Mouse (Mus musculus) lung, embryonic 16.5 days (tissue): Measurements from ENCODE around the gene Upb1. TPM values are rescaled to one million over a fixed set of nuclear protein-coding genes. Genes with fewer than 3 reads are reported as not detected.
A peak's percentile ranks its signal among the peaks of the same experiment; 100 is the strongest.

Experiments used
- ATAC-seq: fragments of 200-750 bp; cut with Nextera tagmentation; 2 replicates; pipeline ENCODE4 v1.8.0; 2017; ENCODE audit warnings: low read depth, mild to moderate bottlenecking, moderate library complexity
- H3K27ac ChIP-seq: fragments of 300-500 bp; sonication (generic); 2 replicates; pipeline ENCODE4 v1.5.1; 2014; ENCODE audit warnings: mild to moderate bottlenecking, control low read depth, low read length
- H3K27me3 ChIP-seq: fragments of 300-500 bp; sonication (generic); 2 replicates; pipeline ENCODE4 v1.6.1; 2014; ENCODE audit warnings: low read depth, low read length, mixed read lengths; ENCODE audit not compliant: control insufficient read depth, insufficient read depth
- H3K36me3 ChIP-seq: fragments of 300-500 bp; sonication (generic); 2 replicates; pipeline ENCODE4 v1.6.1; 2014; ENCODE audit warnings: low read length; ENCODE audit not compliant: control insufficient read depth, insufficient read depth
- H3K4me1 ChIP-seq: fragments of 300-500 bp; sonication (generic); replicated peaks from 2 replicates; pipeline ENCODE4 v1.6.1; 2014; ENCODE audit warnings: low read length, mixed read lengths; ENCODE audit not compliant: control insufficient read depth, insufficient read depth
- H3K4me2 ChIP-seq: fragments of 300-500 bp; sonication (generic); 2 replicates; pipeline ENCODE4 v1.6.1; 2014; ENCODE audit warnings: low read depth, low read length, control low read depth
- H3K4me3 ChIP-seq: fragments of 300-500 bp; sonication (generic); 2 replicates; pipeline ENCODE4 v1.5.1; 2014; ENCODE audit warnings: mild to moderate bottlenecking, low read length, control low read depth
- H3K9ac ChIP-seq: fragments of 300-500 bp; sonication (generic); 2 replicates; pipeline ENCODE4 v1.6.1; 2014; ENCODE audit warnings: low read length, control low read depth
- H3K9me3 ChIP-seq: fragments of 300-500 bp; sonication (generic); 2 replicates; pipeline ENCODE4 v1.6.1; 2016; ENCODE audit warnings: low read length; ENCODE audit not compliant: control insufficient read depth
- WGBS: fragments of 180-500 bp; shearing (Covaris S2); extraction: QIAGEN DNeasy Blood & Tissue Kit; methylation state at CpG from one replicate; pipeline ENCODE4 v1.1.7; 2014; 5-methylcytosine and 5-hydroxymethylcytosine counted together
- polyA plus RNA-seq: library from polyadenylated mRNA; unstranded; fragments of >200 nt; fragmentation: Nextera tagmentation; extraction: Ambion mirVana; gene quantifications from 2 replicates; pipeline ENCODE4 v1.2.1, GENCODE M21; 2015

Gene Upb1
- polyA plus RNA-seq, 1 experiment from 2014 or later: 0.44 TPM

DNA sequence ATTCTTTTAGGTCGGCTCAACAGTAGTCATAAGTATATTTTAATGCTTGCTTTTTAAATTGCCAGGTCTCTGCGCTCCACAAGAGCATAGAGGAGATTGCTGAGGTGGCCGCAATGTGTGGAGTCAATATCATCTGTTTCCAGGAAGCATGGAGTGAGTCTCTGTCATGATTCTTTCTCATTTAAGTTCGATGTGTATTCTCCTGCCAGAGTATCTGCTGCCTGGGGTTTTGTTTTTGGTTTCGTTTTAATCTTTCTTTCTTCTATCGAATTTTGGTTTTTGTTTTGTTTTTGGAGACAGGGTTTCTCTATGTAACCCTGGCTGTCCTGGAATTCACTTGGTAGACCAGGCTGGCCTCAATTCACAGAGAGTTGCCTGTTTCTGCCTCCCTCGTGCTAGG lies 14.0 kb downstream of the Upb1 start:
- no peak for ATAC-seq
- no peaks in the 10 kb centered on the region for H3K36me3 ChIP-seq
- H3K9me3 ChIP-seq: no peaks in the 10 kb centered on the region
- no peaks in the 10 kb centered on the region for H3K27me3 ChIP-seq
- no peaks in the 10 kb centered on the region; the same call in 1 of the 2 replicates for H3K4me1 ChIP-seq
- H3K4me3 ChIP-seq: no peak overlapping the region
- WGBS: 80% methylated on average over 7 of the region's 7 CpGs
- H3K27ac ChIP-seq: no peak overlapping the region
- H3K9ac ChIP-seq: no peak overlapping the region
- no peak overlapping the region for H3K4me2 ChIP-seq

DNA sequence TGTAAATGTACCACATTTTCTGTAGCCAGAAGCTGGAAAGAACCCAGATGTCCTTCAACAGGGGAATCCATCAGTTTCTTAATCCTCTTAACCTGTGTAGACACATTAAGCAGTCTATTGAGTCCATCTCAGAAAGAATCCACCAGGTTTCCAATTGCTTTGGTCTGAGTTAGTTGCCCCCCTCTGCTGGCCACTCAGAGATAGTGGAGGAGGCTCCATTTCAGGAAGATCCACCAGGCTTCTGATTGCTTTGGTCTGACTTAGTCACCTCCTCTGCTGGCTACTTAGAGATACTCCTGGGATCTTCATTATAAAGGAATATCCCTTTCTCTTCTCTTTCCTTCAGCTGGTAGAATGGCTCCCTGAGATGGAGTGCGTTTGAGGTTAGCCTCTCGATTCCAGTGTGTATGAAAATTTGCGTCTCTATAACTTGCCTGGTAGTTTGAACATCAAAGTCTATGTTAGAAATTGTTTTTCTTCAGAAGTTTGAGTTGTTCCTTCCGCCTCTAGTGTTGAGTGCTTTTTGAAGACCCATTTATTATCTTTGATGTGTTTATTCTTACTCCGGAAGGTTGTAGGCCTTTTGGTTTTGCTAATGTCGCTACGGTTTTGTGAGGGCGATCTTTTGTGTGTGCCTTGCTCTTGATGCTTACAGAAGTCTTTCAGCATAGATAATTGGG lies 16.6 kb downstream of the Upb1 start:
- H3K4me2 ChIP-seq: no peak overlapping the region
- ATAC-seq: no peak
- H3K9me3 ChIP-seq: no peaks in the 10 kb centered on the region
- H3K4me1 ChIP-seq: no peaks in the 10 kb centered on the region; the same call in 1 of the 2 replicates
- no peak overlapping the region for H3K4me3 ChIP-seq
- no peaks in the 10 kb centered on the region for H3K27me3 ChIP-seq
- no peak overlapping the region for H3K27ac ChIP-seq
- WGBS: 43% methylated on average over 8 of the region's 8 CpGs
- H3K9ac ChIP-seq: no peak overlapping the region
- no peaks in the 10 kb centered on the region for H3K36me3 ChIP-seq

DNA sequence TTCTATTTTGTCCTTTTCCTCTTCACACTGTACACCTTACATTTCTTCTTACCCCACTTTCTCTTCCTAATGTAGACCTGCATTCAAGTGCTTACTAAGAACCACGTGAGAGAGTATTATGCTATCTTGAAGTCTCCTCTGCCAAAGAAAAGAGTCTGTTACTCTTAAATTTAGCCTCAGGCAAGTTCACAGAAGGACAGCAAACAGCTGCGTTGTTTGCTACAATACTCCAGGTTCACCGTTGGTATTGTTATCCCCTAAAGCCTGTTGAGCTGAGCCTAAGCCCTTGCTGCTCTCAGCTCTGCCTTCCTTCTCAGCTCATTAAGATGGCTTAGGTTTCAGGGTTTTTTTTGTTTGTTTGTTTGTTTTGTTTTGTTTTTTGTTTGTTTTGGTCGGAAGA lies 17.8 kb downstream of the Upb1 start:
- ATAC-seq: no peak
- no peaks in the 10 kb centered on the region for H3K9me3 ChIP-seq
- H3K4me2 ChIP-seq: no peak overlapping the region
- 53% methylated on average over 4 of the region's 4 CpGs for WGBS
- no peaks in the 10 kb centered on the region for H3K36me3 ChIP-seq
- H3K4me3 ChIP-seq: no peak overlapping the region
- no peak overlapping the region for H3K9ac ChIP-seq
- H3K4me1 ChIP-seq: no peaks in the 10 kb centered on the region; the same call in 1 of the 2 replicates
- no peak overlapping the region for H3K27ac ChIP-seq
- H3K27me3 ChIP-seq: no peaks in the 10 kb centered on the region

DNA sequence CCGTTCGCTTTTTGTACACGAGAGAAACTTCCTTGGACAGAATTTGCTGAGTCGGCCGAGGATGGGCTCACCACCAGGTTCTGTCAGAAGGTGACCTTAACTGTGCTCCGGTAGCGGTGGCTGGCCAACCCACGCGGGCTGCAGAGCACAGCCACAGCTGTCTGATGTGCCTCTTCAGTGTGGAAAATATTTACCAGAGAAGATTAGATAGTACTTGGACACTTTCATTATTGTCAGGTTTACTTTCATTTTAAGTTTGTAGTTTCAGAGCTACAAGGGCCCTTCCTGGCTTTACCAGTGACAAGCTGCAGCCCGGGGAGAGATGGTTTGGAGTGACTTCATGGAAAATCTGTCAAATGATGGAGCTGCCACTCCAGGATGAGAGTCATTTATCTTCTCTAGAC lies 23.6 kb downstream of the Upb1 start:
- 50% methylated on average over 10 of the region's 10 CpGs for WGBS

DNA sequence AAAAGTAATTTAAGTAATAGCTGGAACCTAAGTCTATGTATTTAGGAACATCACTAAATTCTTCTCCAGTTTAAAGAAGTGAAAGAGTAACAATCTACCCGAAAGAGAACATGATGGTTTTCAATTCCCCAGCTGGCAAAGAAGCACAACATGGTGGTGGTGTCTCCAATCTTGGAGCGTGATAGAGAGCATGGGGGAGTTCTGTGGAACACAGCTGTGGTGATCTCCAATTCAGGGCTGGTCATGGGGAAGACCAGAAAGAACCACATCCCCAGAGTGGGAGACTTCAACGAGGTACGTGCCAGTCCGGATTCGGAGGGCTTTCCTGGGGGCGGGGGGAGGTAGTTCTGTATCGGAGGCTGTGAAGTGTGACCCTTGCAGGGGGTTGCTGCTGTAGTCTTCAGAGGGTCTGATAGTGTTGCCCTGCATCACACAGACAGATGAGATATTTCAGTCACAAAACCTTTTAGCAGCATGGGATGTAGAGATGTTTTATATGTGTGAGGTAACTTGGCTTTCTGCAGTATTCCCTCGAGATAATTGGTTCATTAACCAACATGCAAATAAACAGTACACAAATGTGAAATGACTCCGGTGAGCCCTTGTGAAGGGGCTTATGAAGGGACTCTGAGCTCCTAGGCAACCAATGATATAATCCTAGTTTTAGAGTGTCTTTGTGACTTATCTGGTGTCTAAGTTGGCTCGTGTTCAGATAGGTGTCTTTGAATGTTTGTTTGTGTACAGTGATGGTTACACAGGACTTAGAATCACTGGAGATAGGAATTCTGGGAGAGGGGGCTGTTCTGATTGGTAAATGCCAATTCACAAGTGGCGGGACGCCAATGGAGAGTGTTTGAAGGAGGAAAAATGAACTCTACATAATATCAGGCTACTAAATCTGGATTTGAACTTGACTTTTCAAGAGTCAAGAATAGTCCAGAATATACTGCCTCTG lies 27.4 kb downstream of the Upb1 start:
- Histone ChIP-seq H3K4me1 (peaks cover 8% of the 10 kb centered on the region; the same call in 1 of the 2 replicates), H3K9ac (no peak overlapping the region), H3K27ac (no peak overlapping the region), H3K4me3 (no peak overlapping the region), H3K9me3 (no peaks in the 10 kb centered on the region), H3K4me2 (no peak overlapping the region), H3K27me3 (no peaks in the 10 kb centered on the region), H3K36me3 (no peaks in the 10 kb centered on the region)
- no peak for ATAC-seq
- 62% methylated on average over 13 of the region's 13 CpGs for WGBS

More for the DNA sequence above, 23.6 kb downstream of the Upb1 start:
- Histone ChIP-seq H3K9me3 (no peaks in the 10 kb centered on the region), H3K36me3 (no peaks in the 10 kb centered on the region), H3K27me3 (no peaks in the 10 kb centered on the region), H3K4me3 (no peak overlapping the region), H3K4me2 (no peak overlapping the region), H3K4me1 (peaks cover 8% of the 10 kb centered on the region; the same call in 1 of the 2 replicates), H3K9ac (0 out of 2 replicates have a peak overlapping the region, but pooled peaks have one; percentile 22), H3K27ac (no peak overlapping the region)
- ATAC-seq: peak; percentile 41; the same call in 1 of the 2 replicates

DNA sequence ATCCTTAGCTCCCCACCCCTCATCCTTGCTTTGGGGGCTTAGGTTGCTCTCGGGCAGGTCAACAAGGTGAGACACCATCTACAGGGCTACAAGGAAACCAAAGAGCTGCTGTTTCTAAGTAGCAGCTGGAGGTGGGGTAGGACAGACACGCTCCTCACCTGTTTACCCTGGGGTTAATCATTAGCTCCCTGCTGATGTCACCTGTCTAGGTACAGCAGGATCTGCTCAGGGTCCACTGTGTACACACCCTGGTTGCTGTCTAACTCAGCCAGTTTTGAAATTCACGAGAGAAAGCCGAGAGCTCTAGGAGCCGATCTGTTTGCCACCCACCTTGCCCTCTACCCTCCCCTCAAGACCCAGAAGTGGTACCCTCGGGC lies 28.1 kb downstream of the Upb1 start:
- Histone ChIP-seq H3K36me3 (no peaks in the 10 kb centered on the region), H3K4me2 (no peak overlapping the region; the same call in 1 of the 2 replicates), H3K9ac (no peak overlapping the region), H3K27me3 (no peaks in the 10 kb centered on the region), H3K27ac (no peak overlapping the region), H3K9me3 (no peaks in the 10 kb centered on the region), H3K4me3 (no peak overlapping the region), H3K4me1 (peaks cover 8% of the 10 kb centered on the region; the same call in 1 of the 2 replicates)
- 57% methylated on average over 6 of the region's 6 CpGs for WGBS
- ATAC-seq: peak; percentile 52; the same call in 1 of the 2 replicates

DNA sequence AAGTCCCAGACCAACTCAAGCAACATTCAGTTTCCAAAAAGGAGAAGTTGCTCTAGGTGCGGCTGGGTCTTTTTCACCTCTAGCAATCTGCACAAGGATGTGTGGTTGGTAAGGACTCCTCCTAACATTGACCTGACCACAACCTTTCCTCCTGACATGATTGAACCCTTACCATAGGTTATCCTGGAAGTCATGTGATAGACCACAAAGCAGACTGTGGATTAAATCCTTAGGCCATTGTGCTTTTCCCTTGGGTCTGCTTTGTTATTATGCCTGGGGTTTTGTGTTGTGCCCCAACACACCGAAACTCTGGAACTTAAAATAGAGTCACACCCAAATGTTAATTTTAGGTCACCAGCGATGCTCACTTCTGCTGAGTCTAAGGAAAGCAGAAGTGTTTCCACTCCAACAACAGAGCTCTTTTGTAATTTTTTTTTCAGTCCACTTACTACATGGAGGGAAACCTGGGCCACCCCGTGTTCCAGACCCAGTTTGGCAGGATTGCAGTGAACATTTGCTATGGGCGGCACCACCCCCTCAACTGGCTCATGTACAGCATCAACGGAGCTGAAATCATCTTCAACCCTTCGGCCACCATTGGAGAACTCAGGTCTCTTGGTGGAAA lies 28.7 kb downstream of the Upb1 start:
- no peak overlapping the region for H3K27ac ChIP-seq
- no peak overlapping the region for H3K4me3 ChIP-seq
- peaks cover 3% of the 10 kb centered on the region; the same call in 1 of the 2 replicates for H3K4me1 ChIP-seq
- ATAC-seq: no peak
- no peaks in the 10 kb centered on the region for H3K9me3 ChIP-seq
- H3K9ac ChIP-seq: no peak overlapping the region
- 64% methylated on average over 7 of the region's 7 CpGs for WGBS
- no peaks in the 10 kb centered on the region for H3K27me3 ChIP-seq
- H3K36me3 ChIP-seq: no peaks in the 10 kb centered on the region
- no peak overlapping the region for H3K4me2 ChIP-seq

DNA sequence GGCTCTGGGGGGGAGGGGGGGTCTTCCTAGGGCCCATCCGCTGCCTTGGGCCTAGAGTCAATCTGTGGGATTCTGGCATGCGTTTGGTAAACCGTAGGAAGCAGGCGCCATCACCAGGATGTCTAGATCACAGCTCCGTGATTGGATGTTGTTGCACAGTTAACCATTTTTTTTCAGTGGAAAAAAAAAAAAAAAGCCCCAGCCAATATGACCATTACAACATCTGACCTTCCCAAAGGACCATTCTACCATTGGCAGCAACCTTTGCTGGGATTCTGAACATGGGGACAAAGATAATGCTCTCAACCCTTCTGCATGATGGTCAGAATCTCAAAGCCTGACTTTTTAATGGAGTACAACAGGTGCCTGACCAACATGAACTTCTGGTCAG lies 29.2 kb downstream of the Upb1 start:
- Histone ChIP-seq H3K9ac (no peak overlapping the region), H3K9me3 (no peaks in the 10 kb centered on the region), H3K4me2 (no peak overlapping the region), H3K27ac (no peak overlapping the region), H3K27me3 (no peaks in the 10 kb centered on the region), H3K4me3 (no peak overlapping the region), H3K4me1 (peaks cover 3% of the 10 kb centered on the region; the same call in 1 of the 2 replicates), H3K36me3 (no peaks in the 10 kb centered on the region)
- WGBS: 95% methylated on average over 5 of the region's 5 CpGs
- ATAC-seq: no peak

DNA sequence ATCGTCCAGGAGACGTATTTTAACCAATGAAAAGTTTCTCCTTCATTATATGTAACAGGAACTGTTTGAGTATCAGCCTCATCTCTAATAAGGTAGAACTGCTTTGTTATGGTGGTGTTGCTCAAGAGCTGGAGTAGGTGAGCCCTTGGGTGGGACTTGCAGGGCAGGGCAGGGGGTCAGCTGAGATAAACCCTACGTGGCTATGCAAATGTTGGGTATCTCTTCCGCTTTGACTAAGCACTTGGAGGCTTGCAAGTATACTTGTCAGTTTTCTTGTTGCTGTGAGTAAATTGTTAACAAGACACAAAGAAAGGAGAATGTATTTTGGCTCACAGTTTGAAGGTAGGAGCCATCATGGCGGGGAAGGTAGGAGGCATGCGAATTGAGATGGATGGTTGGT lies 29.7 kb downstream of the Upb1 start:
- no peak for ATAC-seq
- H3K27me3 ChIP-seq: no peaks in the 10 kb centered on the region
- peaks cover 3% of the 10 kb centered on the region; the same call in 1 of the 2 replicates for H3K4me1 ChIP-seq
- H3K4me2 ChIP-seq: no peak overlapping the region
- 91% methylated on average over 6 of the region's 6 CpGs for WGBS
- H3K9me3 ChIP-seq: no peaks in the 10 kb centered on the region
- H3K27ac ChIP-seq: no peak overlapping the region
- no peaks in the 10 kb centered on the region for H3K36me3 ChIP-seq
- H3K9ac ChIP-seq: no peak overlapping the region
- no peak overlapping the region for H3K4me3 ChIP-seq
